Mouse (Mus musculus) G1E (cell line): ENCODE data around the gene 4930451I11Rik.

Source experiments
- CTCF ChIP-seq: IDR thresholded peaks from 2 replicates; pipeline ENCODE4 v1.5.1; 2012; ENCODE audit warnings: low read depth, low read length, inconsistent platforms, mixed read lengths
- GATA1 ChIP-seq: IDR thresholded peaks from 2 replicates; pipeline ENCODE4 v1.6.1; 2012; ENCODE audit warnings: borderline replicate concordance, low read length, inconsistent platforms, mixed read lengths
- POLR2AphosphoS5 ChIP-seq: IDR thresholded peaks from 2 replicates; pipeline ENCODE4 v1.6.1; 2012; ENCODE audit warnings: low read depth, low read length, inconsistent platforms; ENCODE audit not compliant: insufficient replicate concordance
- TAL1 ChIP-seq: conservative IDR thresholded peaks from 2 replicates; pipeline ENCODE4 v1.6.1; 2012; ENCODE audit warnings: low read depth, low read length, inconsistent platforms, mixed read lengths

- TF ChIP-seq POLR2AphosphoS5 (no peak), CTCF (no peak), TAL1 (no peak), GATA1 (no peak)
Observed at GRCm38 (mm10) chr7:126823940-126824339, 7.5 kb downstream of the 4930451I11Rik start.
